Comparison of ENCODE assay signal across 19 mouse cellular contexts in genomic region chr13:80928187-80928586, GRCm38 (mm10). TPM values are rescaled to one million over a fixed set of nuclear protein-coding genes. Genes with fewer than 3 reads are reported as not detected.
DNase-seq lines count a peak whose midpoint lies in the region; ATAC-seq and TF ChIP-seq lines count a peak whose summit lies in the region.
"Had no signal": no experiment of that assay in that cellular context is flagged by ENCODE, and none has a peak within 500 bp of the region (broad histone marks: within the 10 kb centered on the region; RNA-seq: fewer than 3 reads in every experiment).

No protein-coding gene starts in this region.

- WGBS in intestine, embryonic 14.5 days: 23% methylated on average over 7 of the region's 7 CpGs
- WGBS in intestine, postnatal 0 days: 26% methylated on average over 7 of the region's 7 CpGs

- DNase-seq in intestine, embryonic 14.5 days (ENCODE audit: low spot score): peak; percentile 58
- peak; percentile 85 for DNase-seq in A20 (ENCODE audit: low read depth, low spot score)
- no peak for DNase-seq in right cerebral cortex, postnatal 10 days (ENCODE audit: low spot score in 2 of 2)
- DNase-seq in kidney, postnatal 14 days: no peak
- DNase-seq in kidney, postnatal 10 days: no peak
- DNase-seq: adrenal gland, postnatal 14 days; cerebellum, adult 9-10 months; gastrocnemius, postnatal 36 days; heart, postnatal 4 days; right cerebral cortex, postnatal 25 days; thymus, postnatal 25 days had no signal

- no peak overlapping the region for H3K9ac ChIP-seq in intestine, embryonic 14.5 days (ENCODE audit: low read length)
- H3K9ac ChIP-seq in intestine, postnatal 0 days (ENCODE audit: low read depth, low read length): no peak overlapping the region
- H3K9ac ChIP-seq: heart, embryonic 13.5 days; liver, embryonic 15.5 days had no signal

- peak; percentile 54 for ATAC-seq in intestine, embryonic 14.5 days (replicated peaks; ENCODE audit: low FRiP score, low TSS enrichment, low read depth)
- ATAC-seq in intestine, postnatal 0 days: no peak
- peak; percentile 58 for ATAC-seq in common myeloid progenitor, adult 5-6 weeks (replicated peaks; ENCODE audit: low read depth, poor library complexity, severe bottlenecking)
- ATAC-seq in neutrophil, adult 5-6 weeks (ENCODE audit: extremely low read depth, insufficient number of reproducible peaks, low FRiP score, poor library complexity, severe bottlenecking): peak; percentile 69
- ATAC-seq: hindbrain, postnatal 0 days had no signal

- H3K27ac ChIP-seq in intestine, embryonic 14.5 days (ENCODE audit: low read depth): peak overlapping the region; percentile 51; the same call in 1 of the 2 replicates
- H3K27ac ChIP-seq in intestine, postnatal 0 days (ENCODE audit: low read depth, low read length): no peak overlapping the region
- H3K27ac ChIP-seq: hindbrain, postnatal 0 days; left cerebral cortex, adult 2 months; liver, embryonic 15.5 days had no signal

- peak overlapping the region; percentile 18 for H3K4me2 ChIP-seq in intestine, embryonic 14.5 days (ENCODE audit: low read length)
- no peak overlapping the region for H3K4me2 ChIP-seq in intestine, postnatal 0 days (replicated peaks; ENCODE audit: low read depth)
- H3K4me2 ChIP-seq: heart, embryonic 13.5 days; liver, embryonic 15.5 days; midbrain, embryonic 11.5 days had no signal

- no peak for TF ChIP-seq CTCF in intestine, postnatal 0 days (IDR thresholded peaks at IDR 0.05; ENCODE audit: low read depth)

- peaks cover 9% of the 10 kb centered on the region for H3K4me1 ChIP-seq in intestine, embryonic 14.5 days (replicated peaks; ENCODE audit: control insufficient read depth, insufficient read depth, low read length)
- peaks cover 4% of the 10 kb centered on the region; the same call in 1 of the 2 replicates for H3K4me1 ChIP-seq in intestine, postnatal 0 days (replicated peaks; ENCODE audit: control insufficient read depth, insufficient read depth, low read length)

- H3K27me3 ChIP-seq in intestine, embryonic 14.5 days (replicated peaks; ENCODE audit: control insufficient read depth, insufficient read depth, low read length): no peaks in the 10 kb centered on the region
- no peaks in the 10 kb centered on the region for H3K27me3 ChIP-seq in intestine, postnatal 0 days (replicated peaks; ENCODE audit: control insufficient read depth, insufficient read depth, low read length)
- H3K27me3 ChIP-seq: heart, embryonic 13.5 days; liver, embryonic 15.5 days had no signal

- H3K9me3 ChIP-seq in intestine, embryonic 14.5 days (ENCODE audit: control insufficient read depth, low read length): no peaks in the 10 kb centered on the region
- H3K9me3 ChIP-seq in intestine, postnatal 0 days (ENCODE audit: control insufficient read depth): no peaks in the 10 kb centered on the region
- H3K9me3 ChIP-seq: heart, embryonic 13.5 days; liver, embryonic 15.5 days had no signal

- H3K36me3 ChIP-seq in intestine, embryonic 14.5 days (ENCODE audit: control insufficient read depth, insufficient read depth, low read length): no peaks in the 10 kb centered on the region
- H3K36me3 ChIP-seq in intestine, postnatal 0 days (ENCODE audit: control insufficient read depth, insufficient read depth): no peaks in the 10 kb centered on the region
- H3K36me3 ChIP-seq: heart, embryonic 13.5 days; liver, embryonic 15.5 days had no signal

- no peak overlapping the region for H3K4me3 ChIP-seq in intestine, embryonic 14.5 days (ENCODE audit: low read depth, low read length)
- H3K4me3 ChIP-seq in intestine, postnatal 0 days (ENCODE audit: low read depth, low read length): no peak overlapping the region
- H3K4me3 ChIP-seq: heart, embryonic 13.5 days; left cerebral cortex, adult 2 months; liver, embryonic 15.5 days had no signal

RNA-seq across cellular contexts. Expression of gene Arrdc3, which starts 45.0 kb away (rescaled TPM):
- polyA plus RNA-seq in intestine, embryonic 14.5 days (2014; fragmentation: Nextera tagmentation; extraction: Ambion mirVana): 59.5 and 71.0 TPM in 2 replicates
- 21.5 and 22.0 TPM in 2 replicates for polyA plus RNA-seq in intestine, postnatal 0 days (2015; fragmentation: Nextera tagmentation; extraction: Ambion mirVana)
- 37.4 and 44.1 TPM in 2 replicates for total RNA-seq in common myeloid progenitor, adult 5-6 weeks (2017)
- 302 and 332 TPM in 2 replicates for total RNA-seq in neutrophil, adult 5-6 weeks (2017)

Comparison
In these comparisons a context has a peak if more than half of its experiments do, and no peak if none do; other contexts are left out.
1. DNase-seq: peak in intestine, embryonic 14.5 days (single experiment) and A20 (single experiment); none in right cerebral cortex, postnatal 10 days (0 of 2), kidney, postnatal 14 days (single experiment) and kidney, postnatal 10 days (single experiment).